Mouse (Mus musculus): ENCODE data around the gene Olfr191. TPM values are rescaled to one million over a fixed set of nuclear protein-coding genes. Genes with fewer than 3 reads are reported as not detected.
"Not testable (repeated sequence)": the region's sequence is repeated elsewhere in the genome, so short reads cannot be mapped to it uniquely, and the experiment has no call there.

Olfr191 gene
- total RNA-seq (2022), result not detected

GRCm38 (mm10) chr16:59089722-59090121, at the start of gene Olfr191:
Gene Olfr191 (minus strand): TSS chr16:59089822.
- not testable (repeated sequence) for DNase-seq (ENCODE audit: low spot score in 2 of 2)

DNA sequence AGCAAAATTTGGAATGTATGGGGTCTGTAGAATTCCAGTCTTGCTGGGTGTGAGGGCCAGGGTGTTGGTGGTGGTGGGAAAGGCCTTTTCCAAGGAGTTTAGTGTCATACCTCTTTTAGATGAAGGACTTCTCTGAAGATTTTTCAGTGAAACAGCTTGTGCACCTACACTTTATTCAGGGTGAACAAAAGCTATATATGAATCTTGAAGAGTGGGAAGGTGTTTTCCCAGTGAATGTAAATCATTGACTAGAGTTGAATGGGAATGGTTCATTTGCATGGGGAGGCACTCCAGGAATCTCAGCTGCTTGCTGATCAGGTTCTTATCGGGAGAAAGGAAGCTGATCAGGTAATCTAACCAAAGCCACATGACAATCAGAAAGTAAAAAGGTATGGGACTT, 41.1 kb upstream of the Olfr191 start:
- no peak for DNase-seq (ENCODE audit: low spot score in 2 of 2)

DNA sequence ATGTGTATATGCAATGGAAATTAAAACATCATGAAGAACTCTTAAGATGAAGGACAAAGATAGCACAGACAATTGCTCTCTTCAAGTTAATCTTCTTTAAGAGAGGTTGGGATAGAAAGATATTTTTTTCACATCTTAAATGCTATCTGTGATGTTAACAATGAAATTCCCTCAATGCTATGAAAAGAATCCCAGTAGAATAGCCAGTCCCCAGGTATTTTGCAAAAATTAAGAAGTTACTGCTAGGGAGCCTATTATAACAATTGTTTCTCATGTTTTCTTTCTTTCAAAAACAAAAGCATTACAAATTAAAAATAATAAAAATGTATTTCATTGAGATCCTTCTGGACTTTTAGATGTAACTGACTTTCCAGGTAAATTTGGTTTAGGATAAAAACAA, 31.3 kb upstream of the Olfr191 start, which contains the start of gene Olfr194:
Gene Olfr194 (minus strand): TSS at position 101 of the 400 bp plus-strand sequence.
- no peak for DNase-seq (ENCODE audit: low spot score in 2 of 2)

DNA sequence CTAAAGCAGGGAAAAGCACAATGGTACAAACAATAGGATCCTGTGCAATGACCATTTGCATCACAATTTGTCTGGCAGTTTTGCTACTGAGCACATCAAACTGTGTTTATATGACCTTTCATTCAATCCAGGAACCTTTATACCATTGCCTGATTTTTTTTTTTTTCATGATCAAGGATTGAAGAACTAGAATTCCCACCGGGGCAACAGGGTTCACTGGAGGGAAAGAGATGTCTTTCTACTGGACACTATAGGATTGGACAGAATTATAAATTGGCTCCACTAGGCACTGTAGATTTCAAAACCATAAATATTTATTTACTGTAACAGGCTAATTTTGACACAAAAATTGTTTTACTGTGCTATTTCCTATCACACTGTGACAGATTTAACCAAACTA, 22.2 kb upstream of the Olfr191 start, which contains the start of gene Olfr193:
Gene Olfr193 (minus strand): TSS at position 101 of the 400 bp plus-strand sequence.
- DNase-seq (ENCODE audit: low spot score in 2 of 2), result no peak

DNA sequence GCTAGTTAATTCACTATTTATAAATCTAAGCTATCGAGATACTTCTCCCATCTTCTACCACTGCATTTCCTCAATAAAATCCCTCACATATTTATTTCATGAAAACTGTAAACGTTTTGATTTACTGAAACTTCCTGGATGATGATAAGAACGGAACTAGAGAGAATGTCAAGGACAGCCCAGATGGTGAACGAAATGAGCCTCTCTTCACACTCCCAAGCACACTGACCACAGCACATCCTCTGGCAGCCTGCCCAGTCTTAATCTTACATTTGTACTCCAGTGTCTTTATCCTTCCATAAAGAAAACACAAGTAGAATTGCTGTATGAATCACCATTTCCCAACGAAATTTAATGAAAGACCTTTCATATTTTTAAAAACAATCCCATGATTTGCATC, 18.9 kb upstream of the Olfr191 start:
- not testable (repeated sequence) for DNase-seq (ENCODE audit: low spot score in 2 of 2)

GRCm38 (mm10) chr16:59105312-59105711, 15.7 kb upstream of the Olfr191 start:
- no peak for DNase-seq (ENCODE audit: low spot score in 2 of 2)

DNA sequence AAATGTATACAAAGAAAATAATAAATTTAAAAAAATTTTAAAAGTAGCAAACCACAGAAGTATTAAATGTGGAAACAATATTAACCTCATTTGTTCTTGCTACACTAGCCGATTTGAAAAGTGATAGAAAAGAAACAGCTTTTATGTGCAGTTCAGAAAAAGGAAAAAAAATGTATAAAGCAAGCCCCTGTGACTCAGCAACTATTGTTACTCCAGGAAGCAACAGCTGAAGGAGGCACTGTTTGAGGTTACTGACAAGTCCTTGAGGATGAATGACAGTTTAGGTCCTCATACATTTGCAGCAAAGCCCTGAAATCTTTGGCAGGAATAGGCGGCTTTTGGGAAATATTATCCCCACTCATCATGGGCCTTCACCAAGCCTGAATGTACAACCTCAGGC, 8.5 kb downstream of the Olfr191 start:
- DNase-seq (ENCODE audit: low spot score in 2 of 2), result not testable (repeated sequence)

GRCm38 (mm10) chr16:59077905-59078304, 11.7 kb downstream of the Olfr191 start, which contains the start of gene Olfr190:
Gene Olfr190 (minus strand): TSS chr16:59078005.
- DNase-seq (ENCODE audit: low spot score in 2 of 2), result no peak

DNA sequence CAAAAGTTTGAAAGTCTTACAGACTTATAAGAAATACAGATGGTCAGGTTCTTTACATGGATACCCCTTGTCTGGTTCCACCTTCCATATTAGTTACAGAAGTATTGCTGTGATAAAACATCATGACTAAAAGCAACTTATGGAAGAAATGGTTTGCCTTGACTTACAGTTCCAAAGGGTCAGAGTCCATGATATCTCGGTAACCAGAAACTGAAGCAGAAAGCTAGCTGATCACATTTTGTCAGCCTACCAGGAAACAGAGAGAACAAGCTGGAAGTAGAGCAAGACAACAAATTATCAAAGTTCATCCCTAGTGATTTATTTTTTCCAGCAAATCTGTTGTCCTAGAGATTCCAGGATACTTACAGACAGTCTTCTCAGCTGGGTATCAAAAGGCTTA, 16.1 kb downstream of the Olfr191 start:
- no peak for DNase-seq (ENCODE audit: low spot score in 2 of 2)

DNA sequence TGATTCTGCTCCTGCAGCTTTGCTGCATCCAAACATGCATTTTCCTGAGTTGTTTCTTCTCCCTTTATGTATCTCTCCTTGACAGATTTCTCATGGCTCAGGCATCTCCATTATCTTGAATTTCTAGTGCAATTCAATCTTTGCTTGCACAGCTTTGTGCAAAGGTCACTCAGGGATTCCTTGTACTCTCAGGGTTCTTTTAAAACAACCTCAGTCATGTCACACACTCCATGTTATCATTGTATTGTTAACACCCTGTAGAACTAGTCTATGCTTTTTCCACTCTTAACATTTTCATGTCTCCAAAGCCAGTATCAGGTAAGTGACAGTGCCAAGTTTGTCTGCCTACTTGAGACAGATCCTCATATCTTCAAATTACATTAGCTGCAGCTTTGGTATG, 17.9 kb downstream of the Olfr191 start:
- DNase-seq (ENCODE audit: low spot score in 2 of 2), result no peak

- DNase-seq (ENCODE audit: low spot score in 2 of 2), result not testable (repeated sequence)
Measured at GRCm38 (mm10) chr16:59062411-59062810, 27.2 kb downstream of the Olfr191 start.

DNA sequence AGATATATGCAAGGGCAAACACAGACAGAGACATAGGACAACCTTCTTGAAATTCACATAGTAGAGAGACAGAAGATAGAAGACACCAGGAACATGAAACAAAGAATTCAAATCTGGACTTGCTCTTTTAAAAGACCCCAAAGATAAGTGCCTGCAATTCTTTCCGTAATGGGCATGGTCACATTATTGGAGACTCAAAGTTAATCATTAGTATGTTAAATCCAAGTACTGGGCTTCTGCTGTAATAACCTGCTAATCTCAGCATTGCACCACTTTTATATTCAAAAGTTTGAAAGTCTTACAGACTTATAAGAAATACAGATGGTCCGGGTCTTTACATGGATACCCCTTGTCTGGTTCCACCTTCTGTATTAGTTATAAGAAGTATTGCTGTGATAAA, 40.3 kb downstream of the Olfr191 start:
- DNase-seq (ENCODE audit: low spot score in 2 of 2), result not testable (repeated sequence)

DNA sequence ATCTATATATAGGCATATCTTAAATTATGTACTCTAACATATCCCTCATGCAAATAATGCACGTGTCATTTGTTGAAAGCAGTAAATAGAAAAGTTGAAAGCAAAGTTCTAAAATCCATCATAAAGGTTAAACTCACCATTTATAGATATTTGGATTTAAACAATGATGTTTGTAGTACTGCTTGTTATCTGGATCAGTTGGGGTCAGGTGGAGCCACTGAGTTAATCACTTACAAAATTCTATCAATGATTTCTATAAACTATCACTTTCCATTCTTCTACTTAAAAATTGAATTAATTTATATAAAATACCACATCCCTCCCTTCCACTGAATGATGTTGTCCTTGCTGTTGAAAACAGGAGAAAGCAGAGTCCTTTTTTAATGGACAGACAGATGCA, 40.8 kb downstream of the Olfr191 start:
- DNase-seq (ENCODE audit: low spot score in 2 of 2), result no peak

GRCm38 (mm10) chr16:59047579-59047978, 42.0 kb downstream of the Olfr191 start:
- no peak for DNase-seq (ENCODE audit: low spot score in 2 of 2)

GRCm38 (mm10) chr16:59045835-59046234, 43.8 kb downstream of the Olfr191 start:
- DNase-seq (ENCODE audit: low spot score in 2 of 2), result no peak

GRCm38 (mm10) chr16:59039710-59040109, 49.9 kb downstream of the Olfr191 start, which contains the start of gene Olfr187:
Gene Olfr187 (minus strand): TSS chr16:59039767.
- DNase-seq (ENCODE audit: low spot score in 2 of 2), result no peak

Other genes with a start within 250 kb of the Olfr191 start
- not detected for gene Olfr177, start 215.1 kb downstream of the Olfr191 start, total RNA-seq (2022)
- gene Olfr178, start 197.8 kb downstream of the Olfr191 start, total RNA-seq (2022), result not detected
- not detected for gene Olfr181, start 161.1 kb downstream of the Olfr191 start, total RNA-seq (2022)
- not detected for gene Olfr180, start 160.4 kb downstream of the Olfr191 start, total RNA-seq (2022)
- gene Olfr183, start 94.5 kb downstream of the Olfr191 start, total RNA-seq (2022), result not detected
- gene Olfr186, start 59.5 kb downstream of the Olfr191 start, total RNA-seq (2022), result not detected
- not detected for gene Olfr187, start 50.1 kb downstream of the Olfr191 start, total RNA-seq (2022)
- gene Olfr190, start 11.8 kb downstream of the Olfr191 start, total RNA-seq (2022), result not detected
- gene Olfr193, start 22.1 kb upstream of the Olfr191 start, total RNA-seq (2022), result not detected
- gene Olfr194, start 31.2 kb upstream of the Olfr191 start, total RNA-seq (2022), result not detected
- not detected for gene Olfr195, start 57.2 kb upstream of the Olfr191 start, total RNA-seq (2022)
- gene Olfr196, start 80.6 kb upstream of the Olfr191 start, total RNA-seq (2022), result not detected
- not detected for gene Olfr198, start 113.7 kb upstream of the Olfr191 start, total RNA-seq (2022)
- not detected for gene Olfr199, start 129.9 kb upstream of the Olfr191 start, total RNA-seq (2022)
- not detected for gene Olfr201, start 182.8 kb upstream of the Olfr191 start, total RNA-seq (2022)
- not detected for gene Olfr202, start 197.0 kb upstream of the Olfr191 start, total RNA-seq (2022)
- not detected for gene Olfr203, start 209.1 kb upstream of the Olfr191 start, total RNA-seq (2022)
- not detected for gene Olfr204, start 228.4 kb upstream of the Olfr191 start, total RNA-seq (2022)
- not detected for gene Olfr205, start 241.3 kb upstream of the Olfr191 start, total RNA-seq (2022)

Data from gastrocnemius, adult 8-10 months (tissue).